Mouse (Mus musculus): ENCODE measurements around the gene Ap2b1. TPM values are rescaled to one million over a fixed set of nuclear protein-coding genes. Genes with fewer than 3 reads are reported as not detected.
A peak's percentile ranks its signal among the peaks of the same experiment; 100 is the strongest.

Gene Ap2b1
- polyA plus RNA-seq, 2 experiments: 11.7 to 20.9 TPM

DNA sequence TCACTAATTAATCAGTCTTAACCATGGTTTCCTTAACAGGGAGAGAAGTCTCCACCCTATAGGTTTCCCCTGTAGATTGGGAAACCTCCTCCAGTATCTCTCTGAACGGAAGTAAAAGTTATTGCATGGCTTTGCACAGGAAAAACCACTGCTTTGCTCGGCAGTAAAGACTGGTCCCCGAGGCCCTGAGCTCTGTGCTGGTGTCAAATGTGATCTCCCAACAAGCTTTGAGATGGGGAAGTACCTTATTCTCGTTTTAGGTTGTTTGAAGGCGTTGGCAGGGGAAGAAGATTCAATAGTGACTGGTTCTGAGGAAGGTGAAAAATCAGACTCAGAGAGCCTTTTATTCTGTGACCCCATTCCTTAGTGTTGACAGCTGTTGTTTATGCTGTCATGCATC, 99.9 kb downstream of the Ap2b1 start:
- WGBS (ENCODE audit: insufficient replicate concordance): 50% methylated on average over 5 of the region's 5 CpGs
- no peak overlapping the region for H3K27ac ChIP-seq
- H3K36me3 ChIP-seq (replicated peaks; ENCODE audit: control insufficient read depth, insufficient read depth, low read depth): peaks cover 10% of the 10 kb centered on the region
- H3K4me1 ChIP-seq (replicated peaks; ENCODE audit: control insufficient read depth in 2 of 2, insufficient read depth in 2 of 2, low read length in 1 of 2): no peaks in the 10 kb centered on the region
- DNase-seq (ENCODE audit: low read depth in 3 of 3, low spot score in 3 of 3) (no peak), ATAC-seq (ENCODE audit: insufficient read depth) (no peak)
- H3K4me3 ChIP-seq (ENCODE audit: insufficient read depth in 1 of 2, low read depth in 2 of 2, low read length in 2 of 2): no peak overlapping the region
- H3K9me3 ChIP-seq (ENCODE audit: control insufficient read depth, low read length): no peaks in the 10 kb centered on the region
- no peak for TF ChIP-seq EP300 (IDR thresholded peaks at IDR 0.05; ENCODE audit: low read depth)
- no peak for TF ChIP-seq CTCF (IDR thresholded peaks at IDR 0.05; ENCODE audit: low read depth)
- no peak overlapping the region for H3K9ac ChIP-seq (replicated peaks)
- no peak overlapping the region for H3K4me2 ChIP-seq (ENCODE audit: low read depth)
- H3K27me3 ChIP-seq (ENCODE audit: control insufficient read depth, insufficient read depth, low read length): no peaks in the 10 kb centered on the region

DNA sequence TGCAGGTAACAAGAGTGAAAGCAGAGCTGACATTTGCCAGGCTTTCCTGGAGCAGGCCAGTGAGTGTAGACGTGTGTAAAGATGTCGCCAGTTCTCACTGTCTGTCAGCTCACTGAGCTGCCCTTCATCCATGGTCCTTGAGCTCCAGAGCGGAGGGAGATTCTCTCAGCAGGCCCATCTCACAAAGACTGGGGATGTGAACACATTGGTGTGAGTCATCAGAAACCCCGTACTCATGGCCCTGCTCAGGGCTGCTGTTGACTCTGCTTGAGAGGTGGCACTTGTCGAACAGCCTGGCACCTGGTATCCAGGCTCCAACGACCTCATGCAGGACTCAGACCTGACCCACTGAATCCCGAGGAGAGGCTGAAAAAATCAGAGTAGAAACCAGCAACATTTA, 105.0 kb downstream of the Ap2b1 start:
- Histone ChIP-seq H3K4me3 (ENCODE audit: insufficient read depth in 1 of 2, low read depth in 2 of 2, low read length in 2 of 2) (no peak overlapping the region), H3K4me1 (replicated peaks; ENCODE audit: control insufficient read depth in 2 of 2, insufficient read depth in 2 of 2, low read length in 1 of 2) (no peaks in the 10 kb centered on the region), H3K9me3 (ENCODE audit: control insufficient read depth, low read length) (no peaks in the 10 kb centered on the region)

DNA sequence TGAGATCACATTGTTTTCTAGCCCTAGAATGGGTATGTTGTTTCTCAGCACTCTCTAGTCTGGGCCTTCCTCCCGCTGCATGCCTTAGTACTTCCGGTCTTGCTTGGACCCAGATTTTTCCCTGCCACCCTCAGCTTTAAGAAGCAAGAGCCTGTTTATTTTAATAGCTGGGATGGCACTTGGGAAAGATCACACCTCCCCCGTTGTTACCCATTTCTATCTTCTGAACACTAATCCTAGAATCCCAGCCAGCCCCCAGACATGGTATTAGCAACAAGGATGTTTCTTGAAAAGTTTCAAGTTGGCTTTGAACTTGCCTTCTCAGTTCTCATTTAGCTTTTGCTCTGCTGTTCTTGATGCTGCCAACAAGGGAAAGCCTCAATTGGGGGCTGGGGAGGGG, 107.6 kb downstream of the Ap2b1 start:
- H3K9me3 ChIP-seq (ENCODE audit: control insufficient read depth, low read length): no peaks in the 10 kb centered on the region
- no peak for ATAC-seq (ENCODE audit: insufficient read depth)
- peaks cover 3% of the 10 kb centered on the region; the same call in 1 of the 2 replicates for H3K36me3 ChIP-seq (replicated peaks; ENCODE audit: control insufficient read depth, insufficient read depth, low read depth)
- H3K9ac ChIP-seq (replicated peaks): no peak overlapping the region
- WGBS (ENCODE audit: insufficient replicate concordance): 50% methylated on average over 3 of the region's 3 CpGs
- no peak overlapping the region for H3K4me2 ChIP-seq (ENCODE audit: low read depth)
- no peaks in the 10 kb centered on the region for H3K4me1 ChIP-seq (replicated peaks; ENCODE audit: control insufficient read depth in 2 of 2, insufficient read depth in 2 of 2, low read length in 1 of 2)
- no peak for TF ChIP-seq EP300 (IDR thresholded peaks at IDR 0.05; ENCODE audit: low read depth)
- no peak for TF ChIP-seq CTCF (IDR thresholded peaks at IDR 0.05; ENCODE audit: low read depth)
- H3K27ac ChIP-seq: no peak overlapping the region
- H3K4me3 ChIP-seq (ENCODE audit: insufficient read depth in 1 of 2, low read depth in 2 of 2, low read length in 2 of 2): no peak overlapping the region
- DNase-seq (ENCODE audit: low read depth in 3 of 3, low spot score in 3 of 3): no peak
- H3K27me3 ChIP-seq (ENCODE audit: control insufficient read depth, insufficient read depth, low read length): peaks cover 31% of the 10 kb centered on the region

More for the DNA sequence above, 105.0 kb downstream of the Ap2b1 start:
- Histone ChIP-seq H3K4me2 (ENCODE audit: low read depth) (no peak overlapping the region), H3K27me3 (ENCODE audit: control insufficient read depth, insufficient read depth, low read length) (peaks cover 10% of the 10 kb centered on the region), H3K36me3 (replicated peaks; ENCODE audit: control insufficient read depth, insufficient read depth, low read depth) (peaks cover 5% of the 10 kb centered on the region; the same call in 1 of the 2 replicates), H3K9ac (replicated peaks) (no peak overlapping the region), H3K27ac (no peak overlapping the region)
- ATAC-seq (ENCODE audit: insufficient read depth) (no peak), DNase-seq (ENCODE audit: low read depth in 3 of 3, low spot score in 3 of 3) (no peak)
- WGBS (ENCODE audit: insufficient replicate concordance): 78% methylated on average over 7 of the region's 7 CpGs
- TF ChIP-seq EP300 (IDR thresholded peaks at IDR 0.05; ENCODE audit: low read depth) (no peak), CTCF (IDR thresholded peaks at IDR 0.05; ENCODE audit: low read depth) (no peak)

DNA sequence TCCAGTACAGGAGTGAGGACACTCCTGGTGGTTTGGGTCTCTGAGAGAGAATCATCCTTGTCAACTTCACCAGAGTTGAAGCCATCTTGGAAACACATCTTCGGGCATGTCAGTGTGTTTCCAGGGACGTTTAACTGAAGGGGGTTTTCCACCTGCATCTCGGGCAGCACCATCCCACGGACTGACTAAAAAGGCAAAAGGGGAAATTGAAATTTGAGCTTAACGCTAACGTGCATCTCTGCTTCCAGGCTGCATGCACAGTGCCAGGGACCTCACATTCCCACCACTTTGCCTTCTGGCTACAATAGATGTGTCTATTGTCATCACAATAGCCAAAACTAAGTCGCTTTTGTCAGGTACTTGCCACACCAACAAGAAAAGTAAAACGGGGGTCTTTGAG, 109.4 kb downstream of the Ap2b1 start:
- TF ChIP-seq CTCF (IDR thresholded peaks at IDR 0.05; ENCODE audit: low read depth): no peak
- TF ChIP-seq EP300 (IDR thresholded peaks at IDR 0.05; ENCODE audit: low read depth): no peak
- no peak for ATAC-seq (ENCODE audit: insufficient read depth)
- no peaks in the 10 kb centered on the region for H3K4me1 ChIP-seq (replicated peaks; ENCODE audit: control insufficient read depth in 2 of 2, insufficient read depth in 2 of 2, low read length in 1 of 2)
- no peaks in the 10 kb centered on the region for H3K36me3 ChIP-seq (replicated peaks; ENCODE audit: control insufficient read depth, insufficient read depth, low read depth)
- H3K9me3 ChIP-seq (ENCODE audit: control insufficient read depth, low read length): no peaks in the 10 kb centered on the region
- H3K27me3 ChIP-seq (ENCODE audit: control insufficient read depth, insufficient read depth, low read length): peaks cover 31% of the 10 kb centered on the region
- no peak overlapping the region for H3K4me2 ChIP-seq (ENCODE audit: low read depth)
- WGBS (ENCODE audit: insufficient replicate concordance): 33% methylated on average over 8 of the region's 8 CpGs
- no peak overlapping the region for H3K9ac ChIP-seq (replicated peaks)
- no peak overlapping the region for H3K4me3 ChIP-seq (ENCODE audit: insufficient read depth in 1 of 2, low read depth in 2 of 2, low read length in 2 of 2)
- DNase-seq (ENCODE audit: low read depth in 3 of 3, low spot score in 3 of 3): no peak
- no peak overlapping the region for H3K27ac ChIP-seq

DNA sequence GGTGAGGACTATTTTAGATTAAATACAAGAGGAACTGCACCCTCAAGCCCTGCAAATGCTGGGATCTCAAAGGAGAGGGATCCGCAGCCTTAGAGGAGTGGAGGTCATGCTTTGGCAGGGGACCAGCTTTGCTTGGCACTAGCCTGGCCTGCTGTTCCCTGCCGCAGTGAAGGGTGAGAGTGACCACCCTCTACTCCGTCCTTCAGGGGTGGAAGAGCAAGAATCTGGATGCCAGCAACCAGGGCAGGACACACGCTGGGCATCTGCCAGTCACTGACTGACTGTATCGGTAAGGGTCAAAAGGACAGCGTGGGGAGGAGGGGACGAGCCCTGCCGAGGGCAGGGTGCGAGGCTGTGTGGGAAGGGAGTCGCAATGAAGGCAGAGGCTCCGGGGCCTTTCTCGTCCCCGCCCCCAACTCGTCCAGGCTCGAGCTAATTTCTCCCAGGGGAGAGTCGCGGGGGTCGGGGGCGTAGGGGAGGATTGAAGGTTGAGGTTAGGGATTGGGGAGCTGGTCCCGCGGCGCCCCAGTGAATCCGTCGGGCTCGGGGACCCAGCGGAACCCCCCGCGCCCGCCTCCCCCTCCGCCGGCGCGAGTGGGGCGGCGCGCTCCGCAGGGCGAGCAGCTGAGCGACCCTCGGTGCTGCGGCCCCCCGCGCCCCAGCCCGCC, 110.4 kb downstream of the Ap2b1 start, which contains the start of gene Rasl10b:
Rasl10b (plus strand) TSS at position 51 of the 668 bp plus-strand sequence.
- DNase-seq (ENCODE audit: low read depth in 3 of 3, low spot score in 3 of 3): no peak
- no peak for ATAC-seq (ENCODE audit: insufficient read depth)
- peak within 1 kb of the TSS; percentile 32 to 43 for H3K4me3 ChIP-seq (ENCODE audit: insufficient read depth in 1 of 2, low read depth in 2 of 2, low read length in 2 of 2)

More for the DNA sequence above, 110.4 kb downstream of the Ap2b1 start, which contains the start of gene Rasl10b:
- Histone ChIP-seq H3K9ac (replicated peaks) (no peak within 1 kb of the TSS), H3K27me3 (ENCODE audit: control insufficient read depth, insufficient read depth, low read length) (peaks cover 31% of the 10 kb centered on the region), H3K36me3 (replicated peaks; ENCODE audit: control insufficient read depth, insufficient read depth, low read depth) (no peaks in the 10 kb centered on the region), H3K4me1 (replicated peaks; ENCODE audit: control insufficient read depth in 2 of 2, insufficient read depth in 2 of 2, low read length in 1 of 2) (no peaks in the 10 kb centered on the region), H3K4me2 (ENCODE audit: low read depth) (peak within 1 kb of the TSS; percentile 42), H3K9me3 (ENCODE audit: control insufficient read depth, low read length) (no peaks in the 10 kb centered on the region), H3K27ac (no peak within 1 kb of the TSS)
- WGBS (ENCODE audit: insufficient replicate concordance): 4% methylated on average over 42 of the region's 44 CpGs
- TF ChIP-seq EP300 (IDR thresholded peaks at IDR 0.05; ENCODE audit: low read depth) (no peak), CTCF (IDR thresholded peaks at IDR 0.05; ENCODE audit: low read depth) (no peak)

All from liver, embryonic 14.5 days (tissue).